Mouse (Mus musculus): ENCODE data around the gene Krba1. TPM values are rescaled to one million over a fixed set of nuclear protein-coding genes. Genes with fewer than 3 reads are reported as not detected.

The Krba1 gene
- total RNA-seq, 4 experiments from 2014 or later: 44.0 to 56.6 (median 50.8) TPM

GRCm38 (mm10) chr6:48426956-48427355, 31.6 kb downstream of the Krba1 start:
- DNase-seq: no peak

- no peak for DNase-seq
Observed at GRCm38 (mm10) chr6:48428769-48429557, 33.6 kb downstream of the Krba1 start.

- no peak for DNase-seq
Observed at GRCm38 (mm10) chr6:48430748-48431147, 35.4 kb downstream of the Krba1 start.

- DNase-seq: no peak
Observed at GRCm38 (mm10) chr6:48432893-48433816, 37.8 kb downstream of the Krba1 start.

- no peak for DNase-seq
Observed at GRCm38 (mm10) chr6:48434651-48435050, 39.3 kb downstream of the Krba1 start.

- no peak for DNase-seq
Observed at GRCm38 (mm10) chr6:48435111-48435510, 39.7 kb downstream of the Krba1 start.

GRCm38 (mm10) chr6:48435706-48436349, 40.4 kb downstream of the Krba1 start:
- DNase-seq: no peak

GRCm38 (mm10) chr6:48437679-48438376, 42.4 kb downstream of the Krba1 start:
- DNase-seq: no peak

- peak; percentile 19 for DNase-seq
Observed at GRCm38 (mm10) chr6:48438475-48439125, 43.2 kb downstream of the Krba1 start.

GRCm38 (mm10) chr6:48439654-48440053, 44.3 kb downstream of the Krba1 start:
- peak; percentile 15 for DNase-seq

- peak; percentile 13 for DNase-seq
Observed at GRCm38 (mm10) chr6:48440306-48441014, 45.1 kb downstream of the Krba1 start.

- DNase-seq: peak; percentile 97
Observed at GRCm38 (mm10) chr6:48443592-48444309, 48.4 kb downstream of the Krba1 start.

GRCm38 (mm10) chr6:48444310-48445180, 49.2 kb downstream of the Krba1 start:
- peak; percentile 74 for DNase-seq

GRCm38 (mm10) chr6:48445181-48446101, 50.1 kb downstream of the Krba1 start, which contains the start of gene Zfp467:
Gene Zfp467, minus strand, starts transcription at chr6:48445825.
- DNase-seq: peak; percentile 61

GRCm38 (mm10) chr6:48446256-48446655, 50.9 kb downstream of the Krba1 start:
- DNase-seq: no peak

GRCm38 (mm10) chr6:48446896-48447295, 51.5 kb downstream of the Krba1 start:
- DNase-seq: no peak

GRCm38 (mm10) chr6:48447929-48448328, 52.5 kb downstream of the Krba1 start, which contains the start of gene Sspo:
Gene Sspo, plus strand, starts transcription at chr6:48448229.
- DNase-seq: no peak

- no peak for DNase-seq
Observed at GRCm38 (mm10) chr6:48448527-48448926, 53.1 kb downstream of the Krba1 start.

Measured in adrenal gland, adult 8-10 months (tissue).